Mouse (Mus musculus): ENCODE results near the gene Gm20388.

DNA sequence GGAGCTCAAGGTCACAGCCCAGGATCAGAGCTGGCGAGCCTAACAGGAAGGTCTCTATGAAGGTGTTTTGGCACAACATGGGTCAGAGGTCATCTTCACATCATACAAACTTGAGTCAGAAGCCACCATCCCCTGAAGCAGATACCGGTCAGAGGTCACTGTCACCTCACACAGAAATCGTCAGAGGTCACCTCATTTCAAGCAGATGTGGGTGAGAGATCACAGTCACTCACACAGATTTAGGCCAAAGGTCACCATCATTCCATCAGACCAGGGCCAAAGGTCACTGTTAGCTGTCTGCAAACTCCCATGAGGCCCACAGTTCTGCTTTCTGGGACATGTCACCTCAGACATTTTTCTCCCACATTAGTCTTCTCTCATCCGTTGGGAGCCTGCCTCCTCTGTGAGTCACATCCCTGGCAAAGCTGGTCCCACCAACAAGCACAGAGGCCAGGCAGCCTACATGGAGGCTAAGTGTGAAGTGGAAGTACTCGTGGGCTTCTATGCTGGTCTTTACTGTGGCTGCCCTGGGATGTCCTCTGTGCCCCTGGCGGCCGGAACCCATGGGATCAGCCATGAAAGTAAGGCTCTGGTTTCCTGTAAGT lies 2784.9 kb downstream of the Gm20388 start:
- TF ChIP-seq POLR2A (IDR thresholded peaks at IDR 0.05; ENCODE audit: low read depth, low read length), result no peak
- TF ChIP-seq CTCF (conservative IDR thresholded peaks at IDR 0.05; ENCODE audit: insufficient read depth, insufficient read length, low read depth, low read length), result no peak

Measured in kidney, adult 2 months (tissue).